Mouse (Mus musculus) cerebellum, adult 2 months (tissue): ENCODE data around the gene Fam122a.

Experiments
- CTCF ChIP-seq: fragments of 200-500 bp; IDR thresholded peaks from 2 replicates; pipeline ENCODE4 v1.5.1; 2011; ENCODE audit warnings: low read depth, mild to moderate bottlenecking, control low read depth, low read length, moderate library complexity, borderline replicate concordance; ENCODE audit not compliant: insufficient read depth
- POLR2A ChIP-seq: fragments of 200-500 bp; IDR thresholded peaks from 2 replicates; pipeline ENCODE4 v1.6.1; 2011; ENCODE audit warnings: low read length, control low read depth, borderline replicate concordance; ENCODE audit not compliant: insufficient read depth

GRCm38 (mm10) chr19:24521146-24521545 is 44.0 kb upstream of the Fam122a start:
- no peak for TF ChIP-seq CTCF
- no peak for TF ChIP-seq POLR2A
